14 mouse cellular contexts compared by ENCODE assay signal in genomic region chr4:53951003-53951733, GRCm38 (mm10).
A peak's percentile ranks its signal among the peaks of the same experiment; 100 is the strongest.
DNase-seq lines count a peak whose midpoint lies in the region; ATAC-seq and TF ChIP-seq lines count a peak whose summit lies in the region.
"Had no signal": no experiment of that assay in that cellular context is flagged by ENCODE, and none has a peak within 500 bp of the region (broad histone marks: within the 10 kb centered on the region; RNA-seq: fewer than 3 reads in every experiment).

No protein-coding gene starts in this region.

- peaks cover 16% of the 10 kb centered on the region for H3K9me3 ChIP-seq in ES-Bruce4 (replicated peaks; ENCODE audit: control insufficient read depth, insufficient read depth, low read length, poor library complexity, severe bottlenecking)
- no peaks in the 10 kb centered on the region for H3K9me3 ChIP-seq in forebrain, embryonic 14.5 days (replicated peaks; ENCODE audit: control insufficient read depth, low read length)
- H3K9me3 ChIP-seq in hindbrain, postnatal 0 days (ENCODE audit: low read length): no peaks in the 10 kb centered on the region

- DNase-seq in frontal cortex, postnatal 25 days (ENCODE audit: low spot score in 2 of 2): no peak
- peak; percentile 48 for DNase-seq in forebrain, embryonic 14.5 days (ENCODE audit: low spot score)
- DNase-seq in hindbrain, postnatal 0 days (ENCODE audit: low spot score): no peak
- no peak for DNase-seq in thymus, adult 18-20 months
- DNase-seq in left cerebral cortex, adult 18-20 months (ENCODE audit: low spot score in 2 of 2): no peak
- DNase-seq in adrenal gland, postnatal 14 days: no peak
- DNase-seq: adrenal gland, adult 2 months; cerebellum, adult 9-10 months; heart, adult 2 months; liver; lung, adult 18-20 months; right cerebral cortex, postnatal 14 days had no signal

- TF ChIP-seq EP300 in ES-Bruce4 (IDR thresholded peaks at IDR 0.05; ENCODE audit: insufficient read depth, low read depth, low read length): no peak

- no peak overlapping the region for H3K9ac ChIP-seq in ES-Bruce4 (ENCODE audit: low read depth, poor library complexity, severe bottlenecking)
- H3K9ac ChIP-seq in forebrain, embryonic 14.5 days (ENCODE audit: low read length): no peak overlapping the region
- no peak overlapping the region for H3K9ac ChIP-seq in hindbrain, postnatal 0 days (replicated peaks; ENCODE audit: low read length)

- H3K4me2 ChIP-seq in forebrain, embryonic 14.5 days (ENCODE audit: low read length): no peak overlapping the region
- 0 out of 2 replicates have a peak overlapping the region, but pooled peaks have one; percentile 27 for H3K4me2 ChIP-seq in hindbrain, postnatal 0 days (ENCODE audit: low read depth, low read length)

- H3K27me3 ChIP-seq in ES-Bruce4 (ENCODE audit: control insufficient read depth, insufficient read depth, low read length, poor library complexity, severe bottlenecking): no peaks in the 10 kb centered on the region
- H3K27me3 ChIP-seq in forebrain, embryonic 14.5 days (replicated peaks; ENCODE audit: control insufficient read depth, insufficient read depth, low read length): no peaks in the 10 kb centered on the region
- H3K27me3 ChIP-seq in hindbrain, postnatal 0 days (ENCODE audit: insufficient read depth, low read length): no peaks in the 10 kb centered on the region

- 0 out of 2 replicates have a peak, but pooled peaks have one; percentile 23 for ATAC-seq in frontal cortex, adult (ENCODE audit: low TSS enrichment)
- ATAC-seq in forebrain, embryonic 14.5 days: peak; percentile 34; the same call in 1 of the 2 replicates
- ATAC-seq in hindbrain, postnatal 0 days: peak; percentile 40; the same call in 1 of the 2 replicates

- H3K4me1 ChIP-seq in ES-Bruce4 (ENCODE audit: control insufficient read depth, insufficient read depth, low read length): peaks cover 9% of the 10 kb centered on the region
- peaks cover 4% of the 10 kb centered on the region for H3K4me1 ChIP-seq in forebrain, embryonic 14.5 days (ENCODE audit: control insufficient read depth, insufficient read depth, low read length)
- H3K4me1 ChIP-seq in hindbrain, postnatal 0 days (ENCODE audit: insufficient read depth, low read length): peaks cover 12% of the 10 kb centered on the region; the same call in 1 of the 2 replicates

- H3K4me3 ChIP-seq in ES-Bruce4 (ENCODE audit: low read depth, low read length): no peak overlapping the region
- no peak overlapping the region for H3K4me3 ChIP-seq in forebrain, embryonic 14.5 days (ENCODE audit: low read depth, low read length)
- H3K4me3 ChIP-seq in hindbrain, postnatal 0 days (ENCODE audit: low read length): no peak overlapping the region
- H3K4me3 ChIP-seq: heart, adult 2 months had no signal

- H3K27ac ChIP-seq in ES-Bruce4 (ENCODE audit: insufficient read depth, low read length): peak overlapping the region; percentile 96; the same call in 1 of the 2 replicates
- H3K27ac ChIP-seq in forebrain, embryonic 14.5 days (ENCODE audit: low read depth, low read length): peak overlapping the region; percentile 27; the same call in 1 of the 2 replicates
- no peak overlapping the region for H3K27ac ChIP-seq in hindbrain, postnatal 0 days
- H3K27ac ChIP-seq: heart, adult 2 months had no signal

- no peak for TF ChIP-seq CTCF in ES-Bruce4 (IDR thresholded peaks at IDR 0.05; ENCODE audit: low read depth, low read length)
- no peak for TF ChIP-seq CTCF in hindbrain, postnatal 0 days (IDR thresholded peaks at IDR 0.05; ENCODE audit: low read depth)

- H3K36me3 ChIP-seq in ES-Bruce4 (ENCODE audit: control insufficient read depth, insufficient read depth, low read length, poor library complexity, severe bottlenecking): no peaks in the 10 kb centered on the region; the same call in 1 of the 2 replicates
- no peaks in the 10 kb centered on the region for H3K36me3 ChIP-seq in forebrain, embryonic 14.5 days (ENCODE audit: control insufficient read depth, insufficient read depth, low read length)
- no peaks in the 10 kb centered on the region for H3K36me3 ChIP-seq in hindbrain, postnatal 0 days (ENCODE audit: insufficient read depth, low read length)

- WGBS in forebrain, embryonic 14.5 days: 13% methylated on average over 3 of the region's 3 CpGs
- WGBS in hindbrain, postnatal 0 days: 15% methylated on average over 3 of the region's 3 CpGs

- no peak for TF ChIP-seq POLR2A in ES-Bruce4 (IDR thresholded peaks at IDR 0.05; ENCODE audit: insufficient read depth, low read length)
